Mouse (Mus musculus) urinary bladder, postnatal 0 days (tissue): Measurements from ENCODE around the gene Olfr1051. TPM values are rescaled to one million over a fixed set of nuclear protein-coding genes. Genes with fewer than 3 reads are reported as not detected.

Source experiments
- polyA plus RNA-seq: library from polyadenylated mRNA; unstranded; fragments of >200 nt; fragmentation: Nextera tagmentation; extraction: Ambion mirVana; gene quantifications from 2 replicates; pipeline ENCODE4 v1.2.1, GENCODE M21; 2015

Olfr1051 gene
- polyA plus RNA-seq, result not detected in 2 replicates

GRCm38 (mm10) chr2:86278988-86279387 is at the start of gene Olfr1051:
Gene Olfr1051, minus strand, starts transcription at chr2:86279088.

GRCm38 (mm10) chr2:86315184-86315583 is 36.3 kb upstream of the Olfr1051 start, which contains the start of gene Olfr1053:
Gene Olfr1053, minus strand, starts transcription at chr2:86315284.

GRCm38 (mm10) chr2:86292155-86292554 is 13.3 kb upstream of the Olfr1051 start, which contains the start of gene Olfr1052:
Gene Olfr1052, plus strand, starts transcription at chr2:86292455.

GRCm38 (mm10) chr2:86258228-86258627 is 20.7 kb downstream of the Olfr1051 start, which contains the start of gene Olfr1049:
Gene Olfr1049, minus strand, starts transcription at chr2:86258328.

GRCm38 (mm10) chr2:86240189-86240588 is 38.7 kb downstream of the Olfr1051 start, which contains the start of gene Olfr1048:
Gene Olfr1048, minus strand, starts transcription at chr2:86240289.

GRCm38 (mm10) chr2:86231301-86231700 is 47.6 kb downstream of the Olfr1051 start, which contains the start of gene Olfr1047:
Gene Olfr1047, minus strand, starts transcription at chr2:86231401.

Other genes with a start within 250 kb of the Olfr1051 start
- 0.07 TPM in 2 replicates for gene Olfr1034, start 233.2 kb downstream of the Olfr1051 start, polyA plus RNA-seq
- not detected in 2 replicates for gene Olfr1036, start 205.1 kb downstream of the Olfr1051 start, polyA plus RNA-seq
- not detected in 2 replicates for gene Olfr1037, start 191.7 kb downstream of the Olfr1051 start, polyA plus RNA-seq
- gene Olfr1039, start 143.2 kb downstream of the Olfr1051 start, polyA plus RNA-seq, result not detected in 2 replicates
- gene Olfr1040, start 132.4 kb downstream of the Olfr1051 start, polyA plus RNA-seq, result not detected in 2 replicates
- gene Olfr1042, start 117.2 kb downstream of the Olfr1051 start, polyA plus RNA-seq, result not detected in 2 replicates
- not detected in 2 replicates for gene Olfr1043, start 111.6 kb downstream of the Olfr1051 start, polyA plus RNA-seq
- gene Olfr1044, start 101.3 kb downstream of the Olfr1051 start, polyA plus RNA-seq, result not detected in 2 replicates
- not detected in 2 replicates for gene Olfr52, start 93.4 kb downstream of the Olfr1051 start, polyA plus RNA-seq
- gene Olfr1045, start 76.1 kb downstream of the Olfr1051 start, polyA plus RNA-seq, result not detected in 2 replicates
- gene Olfr1046, start 59.8 kb downstream of the Olfr1051 start, polyA plus RNA-seq, result not detected in 2 replicates
- gene Olfr1047, start 47.7 kb downstream of the Olfr1051 start, polyA plus RNA-seq, result not detected in 2 replicates
- not detected in 2 replicates for gene Olfr1048, start 38.8 kb downstream of the Olfr1051 start, polyA plus RNA-seq
- not detected in 2 replicates for gene Olfr1049, start 20.8 kb downstream of the Olfr1051 start, polyA plus RNA-seq
- gene Olfr1052, start 13.4 kb upstream of the Olfr1051 start, polyA plus RNA-seq, result not detected in 2 replicates
- gene Olfr1053, start 36.2 kb upstream of the Olfr1051 start, polyA plus RNA-seq, result not detected in 2 replicates
- gene Olfr1054, start 56.3 kb upstream of the Olfr1051 start, polyA plus RNA-seq, result not detected in 2 replicates
- not detected in 2 replicates for gene Olfr1055, start 71.2 kb upstream of the Olfr1051 start, polyA plus RNA-seq
- not detected in 2 replicates for gene Olfr1056, start 83.4 kb upstream of the Olfr1051 start, polyA plus RNA-seq
- not detected in 2 replicates for gene Olfr1057, start 99.3 kb upstream of the Olfr1051 start, polyA plus RNA-seq
- gene Olfr1058, start 109.5 kb upstream of the Olfr1051 start, polyA plus RNA-seq, result not detected in 2 replicates
- not detected in 2 replicates for gene Olfr1061, start 135.0 kb upstream of the Olfr1051 start, polyA plus RNA-seq
- not detected in 2 replicates for gene Olfr1062, start 147.7 kb upstream of the Olfr1051 start, polyA plus RNA-seq
- not detected in 2 replicates for gene Olfr1065, start 171.5 kb upstream of the Olfr1051 start, polyA plus RNA-seq
- gene Olfr1066, start 177.2 kb upstream of the Olfr1051 start, polyA plus RNA-seq, result not detected in 2 replicates
- not detected in 2 replicates for gene Olfr228, start 208.3 kb upstream of the Olfr1051 start, polyA plus RNA-seq
- not detected in 2 replicates for gene Olfr1076, start 229.4 kb upstream of the Olfr1051 start, polyA plus RNA-seq